Mouse (Mus musculus) liver, embryonic 13.5 days (tissue): ENCODE results near the gene Haus3. TPM values are rescaled to one million over a fixed set of nuclear protein-coding genes. Genes with fewer than 3 reads are reported as not detected.

Source experiments
- ATAC-seq: fragments of 200-750 bp; cut with Nextera tagmentation; 2 replicates; pipeline ENCODE4 v1.8.0; 2017; ENCODE audit warnings: low read depth, mild to moderate bottlenecking, moderate number of reproducible peaks, moderate library complexity
- DNase-seq: peaks from one replicate; pipeline ENCODE4 v3.0.0; 2022
- H3K27ac ChIP-seq: fragments of 300-500 bp; sonication (generic); 2 replicates; pipeline ENCODE4 v1.5.1; 2015; ENCODE audit warnings: moderate library complexity, mild to moderate bottlenecking, inconsistent platforms
- H3K27me3 ChIP-seq: fragments of 300-500 bp; sonication (generic); 2 replicates; pipeline ENCODE4 v1.6.1; 2015; ENCODE audit warnings: mild to moderate bottlenecking, inconsistent platforms
- H3K36me3 ChIP-seq: fragments of 300-500 bp; sonication (generic); 2 replicates; pipeline ENCODE4 v1.6.1; 2015; ENCODE audit warnings: mild to moderate bottlenecking, inconsistent platforms
- H3K4me1 ChIP-seq: fragments of 300-500 bp; sonication (generic); replicated peaks from 2 replicates; pipeline ENCODE4 v1.6.1; 2015; ENCODE audit warnings: inconsistent platforms
- H3K4me2 ChIP-seq: fragments of 300-500 bp; sonication (generic); 2 replicates; pipeline ENCODE4 v1.6.1; 2015; ENCODE audit warnings: inconsistent platforms, mild to moderate bottlenecking, moderate library complexity
- H3K4me3 ChIP-seq: fragments of 300-500 bp; sonication (generic); replicated peaks from 2 replicates; pipeline ENCODE4 v1.5.1; 2015; ENCODE audit warnings: mild to moderate bottlenecking, inconsistent platforms
- H3K9ac ChIP-seq: fragments of 300-500 bp; sonication (generic); 2 replicates; pipeline ENCODE4 v1.6.1; 2015; ENCODE audit warnings: mild to moderate bottlenecking, inconsistent platforms
- H3K9me3 ChIP-seq: fragments of 300-500 bp; sonication (generic); replicated peaks from 2 replicates; pipeline ENCODE4 v1.6.1; 2016; ENCODE audit warnings: inconsistent platforms
- WGBS: fragments of 180-500 bp; shearing (Covaris S2); methylation state at CpG from one replicate; pipeline ENCODE4 v1.1.7; 2015; ENCODE audit not compliant: insufficient replicate concordance; 5-methylcytosine and 5-hydroxymethylcytosine counted together
- polyA plus RNA-seq: library from polyadenylated mRNA; unstranded; fragments of >200 nt; fragmentation: Nextera tagmentation; extraction: Ambion mirVana; gene quantifications from 2 replicates; pipeline ENCODE4 v1.2.1, GENCODE M21; 2015

Gene Haus3
- polyA plus RNA-seq, 1 experiment from 2014 or later = 31.0 TPM

- H3K9ac ChIP-seq = peak overlapping the region; percentile 80
- H3K4me3 ChIP-seq = peak overlapping the region; percentile 77
- H3K9me3 ChIP-seq = no peaks in the 10 kb centered on the region
- WGBS = 68% methylated on average over 2 of the region's 2 CpGs
- ATAC-seq = no peak
- H3K4me2 ChIP-seq = peak overlapping the region; percentile 100
- no peak for DNase-seq
- peaks cover 47% of the 10 kb centered on the region for H3K4me1 ChIP-seq
- H3K27ac ChIP-seq = no peak overlapping the region
- H3K27me3 ChIP-seq = no peaks in the 10 kb centered on the region
- H3K36me3 ChIP-seq = no peaks in the 10 kb centered on the region
Observed at GRCm38 (mm10) chr5:34186391-34186790, 17.1 kb upstream of the Haus3 start.

- Histone ChIP-seq H3K9me3 (no peaks in the 10 kb centered on the region), H3K27me3 (no peaks in the 10 kb centered on the region), H3K27ac (no peak overlapping the region), H3K4me3 (no peak overlapping the region), H3K9ac (no peak overlapping the region), H3K4me2 (peak overlapping the region; percentile 100), H3K36me3 (no peaks in the 10 kb centered on the region), H3K4me1 (peaks cover 47% of the 10 kb centered on the region)
- DNase-seq (no peak), ATAC-seq (no peak)
Observed at GRCm38 (mm10) chr5:34185791-34186190, 16.5 kb upstream of the Haus3 start.

GRCm38 (mm10) chr5:34185051-34185580 lies 15.8 kb upstream of the Haus3 start:
- ATAC-seq (no peak), DNase-seq (no peak)
- no peaks in the 10 kb centered on the region for H3K9me3 ChIP-seq
- WGBS = 73% methylated on average over 1 of the region's 1 CpGs
- H3K36me3 ChIP-seq = no peaks in the 10 kb centered on the region
- no peak overlapping the region for H3K4me3 ChIP-seq
- H3K27ac ChIP-seq = no peak overlapping the region
- H3K4me1 ChIP-seq = peaks cover 43% of the 10 kb centered on the region
- H3K27me3 ChIP-seq = no peaks in the 10 kb centered on the region
- H3K4me2 ChIP-seq = no peak overlapping the region
- no peak overlapping the region for H3K9ac ChIP-seq

GRCm38 (mm10) chr5:34183976-34184375 lies 14.6 kb upstream of the Haus3 start:
- no peaks in the 10 kb centered on the region for H3K9me3 ChIP-seq
- H3K36me3 ChIP-seq = no peaks in the 10 kb centered on the region
- H3K4me2 ChIP-seq = no peak overlapping the region
- no peak overlapping the region for H3K9ac ChIP-seq
- no peaks in the 10 kb centered on the region for H3K27me3 ChIP-seq
- DNase-seq (no peak), ATAC-seq (no peak)
- no peak overlapping the region for H3K27ac ChIP-seq
- H3K4me3 ChIP-seq = no peak overlapping the region
- peaks cover 33% of the 10 kb centered on the region for H3K4me1 ChIP-seq
- WGBS = 65% methylated on average over 3 of the region's 3 CpGs

- DNase-seq = no peak
- 67% methylated on average over 5 of the region's 5 CpGs for WGBS
Observed at GRCm38 (mm10) chr5:34183156-34183880, 14.0 kb upstream of the Haus3 start.

GRCm38 (mm10) chr5:34182486-34182885 lies 13.2 kb upstream of the Haus3 start:
- 55% methylated on average over 3 of the region's 3 CpGs for WGBS
- DNase-seq (no peak), ATAC-seq (no peak)
- H3K9ac ChIP-seq = no peak overlapping the region
- peaks cover 22% of the 10 kb centered on the region for H3K4me1 ChIP-seq
- H3K9me3 ChIP-seq = no peaks in the 10 kb centered on the region
- no peak overlapping the region for H3K4me2 ChIP-seq
- no peak overlapping the region for H3K4me3 ChIP-seq
- peaks cover under 1% of the 10 kb centered on the region for H3K36me3 ChIP-seq
- H3K27me3 ChIP-seq = no peaks in the 10 kb centered on the region
- H3K27ac ChIP-seq = no peak overlapping the region

More at GRCm38 (mm10) chr5:34183156-34183880, 14.0 kb upstream of the Haus3 start:
- ATAC-seq = no peak
- Histone ChIP-seq H3K4me2 (no peak overlapping the region), H3K4me1 (peaks cover 26% of the 10 kb centered on the region), H3K36me3 (no peaks in the 10 kb centered on the region), H3K9me3 (no peaks in the 10 kb centered on the region), H3K4me3 (no peak overlapping the region), H3K9ac (no peak overlapping the region), H3K27me3 (no peaks in the 10 kb centered on the region), H3K27ac (no peak overlapping the region)

GRCm38 (mm10) chr5:34177821-34178220 lies 8.5 kb upstream of the Haus3 start:
- no peaks in the 10 kb centered on the region for H3K9me3 ChIP-seq
- H3K27me3 ChIP-seq = no peaks in the 10 kb centered on the region
- ATAC-seq (no peak), DNase-seq (no peak)
- peaks cover 9% of the 10 kb centered on the region for H3K36me3 ChIP-seq
- 69% methylated on average over 4 of the region's 4 CpGs for WGBS
- H3K9ac ChIP-seq = no peak overlapping the region
- H3K27ac ChIP-seq = no peak overlapping the region
- no peak overlapping the region for H3K4me3 ChIP-seq
- H3K4me1 ChIP-seq = peaks cover 4% of the 10 kb centered on the region; the same call in 1 of the 2 replicates
- no peak overlapping the region for H3K4me2 ChIP-seq

GRCm38 (mm10) chr5:34177091-34177490 lies 7.8 kb upstream of the Haus3 start:
- H3K27me3 ChIP-seq = no peaks in the 10 kb centered on the region
- no peak overlapping the region for H3K4me2 ChIP-seq
- ATAC-seq (no peak), DNase-seq (no peak)
- H3K9ac ChIP-seq = no peak overlapping the region
- H3K27ac ChIP-seq = no peak overlapping the region
- H3K36me3 ChIP-seq = peaks cover 9% of the 10 kb centered on the region
- 79% methylated on average over 2 of the region's 2 CpGs for WGBS
- no peaks in the 10 kb centered on the region for H3K9me3 ChIP-seq
- no peak overlapping the region for H3K4me3 ChIP-seq
- H3K4me1 ChIP-seq = peaks cover 4% of the 10 kb centered on the region; the same call in 1 of the 2 replicates

GRCm38 (mm10) chr5:34176691-34177090 lies 7.4 kb upstream of the Haus3 start:
- 76% methylated on average over 10 of the region's 10 CpGs for WGBS

GRCm38 (mm10) chr5:34175403-34175694 lies 6.0 kb upstream of the Haus3 start:
- Histone ChIP-seq H3K4me1 (peaks cover 11% of the 10 kb centered on the region), H3K27me3 (no peaks in the 10 kb centered on the region), H3K4me2 (no peak overlapping the region), H3K9me3 (no peaks in the 10 kb centered on the region), H3K4me3 (no peak overlapping the region), H3K27ac (no peak overlapping the region), H3K9ac (no peak overlapping the region), H3K36me3 (peaks cover 9% of the 10 kb centered on the region)
- DNase-seq (no peak), ATAC-seq (no peak)
- 54% methylated on average over 5 of the region's 5 CpGs for WGBS

More at GRCm38 (mm10) chr5:34176691-34177090, 7.4 kb upstream of the Haus3 start:
- Histone ChIP-seq H3K4me2 (no peak overlapping the region), H3K9me3 (no peaks in the 10 kb centered on the region), H3K27me3 (no peaks in the 10 kb centered on the region), H3K4me1 (peaks cover 4% of the 10 kb centered on the region; the same call in 1 of the 2 replicates), H3K36me3 (peaks cover 9% of the 10 kb centered on the region), H3K9ac (no peak overlapping the region), H3K4me3 (no peak overlapping the region), H3K27ac (no peak overlapping the region)
- ATAC-seq (no peak), DNase-seq (no peak)

- DNase-seq (no peak), ATAC-seq (no peak)
- Histone ChIP-seq H3K4me1 (peaks cover 16% of the 10 kb centered on the region), H3K4me3 (no peak overlapping the region), H3K4me2 (no peak overlapping the region), H3K27me3 (no peaks in the 10 kb centered on the region), H3K36me3 (peaks cover 9% of the 10 kb centered on the region), H3K9ac (no peak overlapping the region), H3K9me3 (no peaks in the 10 kb centered on the region), H3K27ac (no peak overlapping the region)
- WGBS = 66% methylated on average over 5 of the region's 5 CpGs
Observed at GRCm38 (mm10) chr5:34174550-34175402, 5.4 kb upstream of the Haus3 start.
